Mouse (Mus musculus) heart, postnatal 0 days (tissue): Measurements from ENCODE around the gene Dpep3. TPM values are rescaled to one million over a fixed set of nuclear protein-coding genes. Genes with fewer than 3 reads are reported as not detected.
A peak's percentile ranks its signal among the peaks of the same experiment; 100 is the strongest.
"Not testable (repeated sequence)": the region's sequence is repeated elsewhere in the genome, so short reads cannot be mapped to it uniquely, and the experiment has no call there.

Experiments
- ATAC-seq: fragments of 200-750 bp; cut with Nextera tagmentation; 2 replicates; pipeline ENCODE4 v1.8.0; 2017; ENCODE audit warnings: low read depth, moderate number of reproducible peaks, moderate library complexity; ENCODE audit not compliant: insufficient read depth
- DNase-seq: peaks from one replicate; pipeline ENCODE4 v3.0.0-alpha.2; 2016; ENCODE audit warnings: low spot score
- H3K27ac ChIP-seq: fragments of 300-500 bp; sonication (generic); 2 replicates; pipeline ENCODE4 v1.5.1; 2014; ENCODE audit warnings: low read depth, mild to moderate bottlenecking
- H3K27me3 ChIP-seq: fragments of 300-500 bp; sonication (generic); 2 replicates; pipeline ENCODE4 v1.6.1; 2014; ENCODE audit warnings: low read length, mixed read lengths; ENCODE audit not compliant: control insufficient read depth, insufficient read depth
- H3K36me3 ChIP-seq: fragments of 300-500 bp; sonication (generic); replicated peaks from 2 replicates; pipeline ENCODE4 v1.6.1; 2014; ENCODE audit warnings: low read length, mixed read lengths; ENCODE audit not compliant: control insufficient read depth, insufficient read depth
- H3K4me1 ChIP-seq: fragments of 300-500 bp; sonication (generic); 2 replicates; pipeline ENCODE4 v1.6.1; 2014; ENCODE audit warnings: antibody characterized with exemption; ENCODE audit not compliant: control insufficient read depth, insufficient read depth
- H3K4me2 ChIP-seq: fragments of 300-500 bp; sonication (generic); 2 replicates; pipeline ENCODE4 v1.6.1; 2014; ENCODE audit warnings: low read depth, mild to moderate bottlenecking, low read length, moderate library complexity
- H3K4me3 ChIP-seq: fragments of 300-500 bp; sonication (generic); 2 replicates; pipeline ENCODE4 v1.5.1; 2014; ENCODE audit warnings: low read depth, low read length
- H3K9ac ChIP-seq: fragments of 300-500 bp; sonication (generic); replicated peaks from 2 replicates; pipeline ENCODE4 v1.6.1; 2014; ENCODE audit warnings: low read depth, low read length, mixed read lengths
- H3K9me3 ChIP-seq: fragments of 300-500 bp; sonication (generic); replicated peaks from 2 replicates; pipeline ENCODE4 v1.6.1; 2016; ENCODE audit warnings: low read length; ENCODE audit not compliant: control insufficient read depth
- CTCF ChIP-seq: IDR thresholded peaks from 2 replicates; pipeline ENCODE4 v1.5.1; 2016; ENCODE audit warnings: antibody characterized with exemption, control low read depth, low read depth
- EP300 ChIP-seq: IDR thresholded peaks from 2 replicates; pipeline ENCODE4 v1.6.1; 2016; ENCODE audit warnings: antibody characterized with exemption, low read depth
- WGBS: fragments of 180-500 bp; shearing (Covaris S2); extraction: QIAGEN DNeasy Blood & Tissue Kit; methylation state at CpG from one replicate; pipeline ENCODE4 v1.1.7; 2014; 5-methylcytosine and 5-hydroxymethylcytosine counted together
- polyA plus RNA-seq: library from polyadenylated mRNA; unstranded; fragments of >200 nt; fragmentation: Nextera tagmentation; extraction: Ambion mirVana; gene quantifications from 2 replicates; pipeline ENCODE4 v1.2.1, GENCODE M21; 2015
- total RNA-seq: library from RNA; depleted of rRNA; stranded (reverse); fragments of >200 nt; gene quantifications from 2 replicates; pipeline ENCODE4 v1.2.3, GENCODE M21; 2014; ENCODE audit warnings: low replicate concordance

Gene Dpep3
- total and polyA plus RNA-seq, 2 experiments from 2014 or later: not detected

DNA sequence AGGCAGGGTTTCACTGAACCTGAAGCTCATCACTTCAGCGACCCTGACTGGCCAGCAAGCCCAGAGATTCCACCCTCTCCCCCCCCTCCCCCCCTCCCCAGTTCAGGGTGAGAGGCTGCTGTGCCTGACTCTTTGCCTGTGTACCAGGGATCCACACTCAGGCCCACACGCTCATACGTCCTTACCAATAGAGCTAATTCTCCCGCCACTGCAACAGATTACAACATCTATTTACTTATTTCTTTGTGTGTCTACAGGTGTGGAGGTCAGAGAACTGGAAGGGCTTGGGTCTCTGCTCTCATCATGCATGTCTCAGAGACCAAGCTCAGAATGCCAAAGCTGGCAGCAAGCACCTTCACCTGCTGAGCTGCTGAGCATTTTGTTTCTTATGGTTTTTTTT, 14.0 kb upstream of the Dpep3 start:
- 66% methylated on average over 4 of the region's 4 CpGs for WGBS
- H3K9me3 ChIP-seq: no peaks in the 10 kb centered on the region
- H3K4me2 ChIP-seq: no peak overlapping the region
- H3K9ac ChIP-seq: no peak overlapping the region
- no peak overlapping the region for H3K27ac ChIP-seq
- peaks cover 5% of the 10 kb centered on the region; the same call in 1 of the 2 replicates for H3K4me1 ChIP-seq
- ATAC-seq: no peak
- no peaks in the 10 kb centered on the region for H3K36me3 ChIP-seq
- H3K27me3 ChIP-seq: no peaks in the 10 kb centered on the region
- H3K4me3 ChIP-seq: no peak overlapping the region
- DNase-seq: no peak
- TF ChIP-seq EP300: no peak
- no peak for TF ChIP-seq CTCF

DNA sequence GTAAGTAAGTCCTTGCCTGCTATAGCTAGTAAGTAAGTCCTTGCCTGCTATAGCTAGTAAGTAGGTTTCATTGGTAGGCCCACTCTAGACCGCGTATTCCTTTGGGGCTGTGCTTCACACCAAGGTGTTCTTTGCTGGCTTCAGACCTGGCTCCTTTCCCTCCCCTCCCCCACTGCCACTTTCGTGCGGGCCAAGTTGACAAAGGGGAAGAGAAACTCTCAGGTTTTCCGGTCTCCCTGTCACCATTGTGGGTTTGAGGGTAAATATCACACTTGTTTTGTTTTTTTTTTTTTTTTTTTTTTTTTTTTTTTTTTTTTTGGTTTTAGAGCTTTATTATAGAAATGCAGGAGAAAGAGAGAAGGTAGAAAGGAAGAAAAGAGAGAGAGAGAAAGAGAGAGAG, 13.3 kb upstream of the Dpep3 start:
- ATAC-seq (no peak), DNase-seq (no peak)
- Histone ChIP-seq H3K4me2 (no peak overlapping the region), H3K36me3 (no peaks in the 10 kb centered on the region), H3K4me1 (peaks cover 5% of the 10 kb centered on the region; the same call in 1 of the 2 replicates), H3K9ac (no peak overlapping the region), H3K27me3 (no peaks in the 10 kb centered on the region), H3K4me3 (no peak overlapping the region), H3K27ac (no peak overlapping the region), H3K9me3 (no peaks in the 10 kb centered on the region)
- 53% methylated on average over 5 of the region's 5 CpGs for WGBS
- TF ChIP-seq CTCF (no peak), EP300 (no peak)

DNA sequence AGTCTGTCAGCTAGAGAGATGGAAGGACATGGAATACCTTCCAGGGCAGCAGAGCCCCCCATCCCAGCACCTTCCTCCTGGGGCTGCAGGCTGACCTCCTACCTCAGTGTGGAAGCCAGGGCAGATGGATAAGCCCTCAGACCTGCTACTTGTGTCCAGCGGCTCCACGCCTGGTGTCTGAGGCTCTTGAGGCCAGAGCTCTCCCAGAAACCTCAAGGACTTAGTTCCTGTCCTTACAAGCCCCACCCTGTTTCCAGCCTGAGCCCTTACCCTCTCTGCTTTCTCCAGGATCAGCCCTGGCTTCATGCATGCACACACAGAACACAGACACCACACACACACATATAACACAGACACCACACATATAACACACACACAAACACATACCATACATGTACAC, 12.3 kb upstream of the Dpep3 start:
- no peak overlapping the region for H3K27ac ChIP-seq
- no peaks in the 10 kb centered on the region for H3K27me3 ChIP-seq
- peaks cover 5% of the 10 kb centered on the region; the same call in 1 of the 2 replicates for H3K4me1 ChIP-seq
- no peaks in the 10 kb centered on the region for H3K36me3 ChIP-seq
- no peak overlapping the region for H3K9ac ChIP-seq
- ATAC-seq (no peak), DNase-seq (no peak)
- WGBS: 23% methylated on average over 2 of the region's 2 CpGs
- no peak overlapping the region for H3K4me2 ChIP-seq
- TF ChIP-seq EP300 (no peak), CTCF (no peak)
- H3K9me3 ChIP-seq: no peaks in the 10 kb centered on the region
- H3K4me3 ChIP-seq: no peak overlapping the region

DNA sequence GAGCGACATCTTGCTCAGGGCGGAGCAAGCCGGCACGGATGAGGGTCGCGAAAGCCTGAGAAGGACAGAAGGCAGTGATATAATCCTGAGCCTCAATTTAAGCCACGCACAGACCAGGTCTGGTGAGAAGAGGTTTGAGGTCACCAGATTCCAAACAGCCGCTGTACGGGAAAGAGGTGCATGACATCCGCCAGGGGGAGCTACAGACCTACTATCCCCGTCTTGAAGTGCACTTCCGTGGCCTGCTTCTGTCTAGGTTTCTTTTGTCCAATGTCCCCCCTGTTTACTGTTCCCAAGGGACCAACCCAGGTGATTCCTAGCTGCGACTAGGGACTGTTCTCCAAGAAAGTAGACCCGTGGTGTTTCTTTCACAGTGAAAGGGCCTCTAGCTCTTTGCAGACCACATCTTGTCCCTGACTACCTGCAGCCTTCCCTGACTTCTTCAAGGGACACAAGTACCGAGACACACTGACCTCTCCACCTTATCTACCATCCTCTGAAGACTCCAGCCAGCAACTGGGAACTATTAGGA, 11.7 kb upstream of the Dpep3 start, which contains the start of gene Dus2:
Gene Dus2, plus strand, starts transcription at position 482 of the 532 bp plus-strand sequence.
- DNase-seq (peak; percentile 89), ATAC-seq (peak; percentile 93)
- TF ChIP-seq EP300: no peak
- peak; percentile 91 for TF ChIP-seq CTCF
- Histone ChIP-seq H3K9me3 (no peaks in the 10 kb centered on the region), H3K36me3 (no peaks in the 10 kb centered on the region), H3K4me2 (peak within 1 kb of the TSS; percentile 16; the same call in 1 of the 2 replicates), H3K27me3 (no peaks in the 10 kb centered on the region), H3K4me1 (peaks cover 5% of the 10 kb centered on the region; the same call in 1 of the 2 replicates), H3K9ac (no peak within 1 kb of the TSS), H3K27ac (no peak within 1 kb of the TSS), H3K4me3 (no peak within 1 kb of the TSS)
- WGBS: 6% methylated on average over 15 of the region's 15 CpGs

DNA sequence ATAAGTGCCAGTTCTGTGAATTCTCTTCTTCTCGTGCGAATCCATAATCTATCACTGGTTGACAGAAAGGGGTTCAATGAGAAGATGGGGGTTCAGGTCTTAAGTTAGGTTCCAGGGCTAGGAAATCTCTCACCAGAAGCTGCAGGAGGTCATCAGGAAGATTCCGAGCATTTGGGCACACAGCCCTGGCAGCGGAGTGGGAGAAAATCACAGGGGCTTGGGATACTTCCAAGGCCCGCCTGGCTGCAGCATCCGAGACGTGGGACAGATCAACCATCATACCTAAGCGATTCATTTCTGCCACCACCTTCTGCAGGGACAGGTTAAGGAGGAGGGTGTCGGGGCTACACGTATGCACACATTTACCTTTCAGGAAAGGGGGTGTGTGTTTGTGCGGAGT, 9.3 kb upstream of the Dpep3 start:
- H3K27ac ChIP-seq: no peak overlapping the region
- H3K4me1 ChIP-seq: peaks cover 5% of the 10 kb centered on the region; the same call in 1 of the 2 replicates
- DNase-seq (no peak), ATAC-seq (no peak)
- H3K27me3 ChIP-seq: no peaks in the 10 kb centered on the region
- H3K9ac ChIP-seq: no peak overlapping the region
- no peaks in the 10 kb centered on the region for H3K9me3 ChIP-seq
- TF ChIP-seq CTCF (no peak), EP300 (no peak)
- H3K36me3 ChIP-seq: no peaks in the 10 kb centered on the region
- H3K4me2 ChIP-seq: no peak overlapping the region
- 77% methylated on average over 11 of the region's 11 CpGs for WGBS
- no peak overlapping the region for H3K4me3 ChIP-seq

DNA sequence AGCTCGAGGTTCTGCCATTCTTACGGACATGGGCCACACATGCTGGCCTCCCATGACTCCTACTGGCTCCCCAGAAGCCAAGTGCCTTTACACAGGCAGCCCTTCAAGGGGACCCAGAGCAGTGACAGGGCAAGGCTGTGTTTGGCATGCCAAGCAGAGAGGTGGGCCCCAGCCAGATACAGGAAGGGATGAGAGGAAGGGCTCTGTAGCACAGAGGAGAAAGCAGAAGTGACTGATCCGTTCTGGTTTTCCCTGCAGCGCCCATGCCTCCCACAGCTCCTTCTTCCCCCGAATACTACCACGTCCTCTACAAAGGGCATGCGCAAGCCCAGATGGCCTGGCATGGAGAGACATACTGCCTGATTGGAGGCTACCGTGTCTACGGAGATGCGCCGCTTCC, 4.2 kb upstream of the Dpep3 start:
- not testable (repeated sequence) for H3K9ac ChIP-seq, H3K36me3 ChIP-seq, DNase-seq, H3K27me3 ChIP-seq, H3K4me3 ChIP-seq, H3K27ac ChIP-seq, H3K9me3 ChIP-seq, H3K4me2 ChIP-seq, ATAC-seq, H3K4me1 ChIP-seq
- 75% methylated on average over 11 of the region's 11 CpGs for WGBS
